Mouse (Mus musculus) adrenal gland, adult 18-20 months (tissue): ENCODE results near the gene Kifc3. TPM values are rescaled to one million over a fixed set of nuclear protein-coding genes. Genes with fewer than 3 reads are reported as not detected.
"Not testable (repeated sequence)": the region's sequence is repeated elsewhere in the genome, so short reads cannot be mapped to it uniquely, and the experiment has no call there.

Experiments used
- DNase-seq, 2 experiments: peaks; one replicate each; pipeline ENCODE4 v3.0.0; 2021 to 2022; ENCODE audit warnings: low spot score in 2 of 2
- long read RNA-seq, 2 experiments: library from polyadenylated mRNA; stranded (forward); transcript quantifications; one replicate each; pipeline ENCODE4 v2.0.0; 2021
- total RNA-seq, 2 experiments: library from RNA; stranded (reverse); gene quantifications; 1 replicate in 1 of 2; 2 replicates in 1 of 2; pipeline ENCODE4 v1.2.3; 2021

The Kifc3 gene
- total RNA-seq, result 100 to 1,000 TPM; 133 to 161 TPM
- long read RNA-seq, experiment 1, transcript Kifc3-201 (20 exons, 3,277 nt), result major isoform, 48 of 225 reads
- long read RNA-seq, experiment 1, partial matches to known transcripts, result 16 of 225 reads
- long read RNA-seq, experiment 1, other reads (novel, unspliced or antisense), result 161 of 225 reads
- long read RNA-seq, experiment 2, transcript Kifc3-201 (20 exons, 3,277 nt), result major isoform, 90 of 519 reads
- long read RNA-seq, experiment 2, partial matches to known transcripts, result 57 of 519 reads
- long read RNA-seq, experiment 2, other reads (novel, unspliced or antisense), result 369 of 519 reads

GRCm38 (mm10) chr8:95202649-95203275 lies at the start of gene Kifc3:
Gene Kifc3, minus strand, starts transcription at chr8:95202812.
- DNase-seq, result peak; percentile 43 to 54

GRCm38 (mm10) chr8:95252056-95252455 lies 49.4 kb upstream of the Kifc3 start:
- DNase-seq, result no peak

GRCm38 (mm10) chr8:95249847-95250246 lies 47.2 kb upstream of the Kifc3 start:
- no peak for DNase-seq

GRCm38 (mm10) chr8:95247277-95247676 lies 44.7 kb upstream of the Kifc3 start:
- no peak for DNase-seq

GRCm38 (mm10) chr8:95245180-95245579 lies 42.6 kb upstream of the Kifc3 start:
- no peak for DNase-seq

- no peak for DNase-seq
Observed at GRCm38 (mm10) chr8:95243853-95244252, 41.2 kb upstream of the Kifc3 start.

- peak in 1 of 2 experiments; percentile 52 for DNase-seq
Observed at GRCm38 (mm10) chr8:95242826-95243571, 40.4 kb upstream of the Kifc3 start.

- no peak for DNase-seq
Observed at GRCm38 (mm10) chr8:95242099-95242825, 39.6 kb upstream of the Kifc3 start.

GRCm38 (mm10) chr8:95235683-95236082 lies 33.1 kb upstream of the Kifc3 start:
- peak; percentile 82 to 85 for DNase-seq

GRCm38 (mm10) chr8:95230086-95230485 lies 27.5 kb upstream of the Kifc3 start:
- DNase-seq, result not testable (repeated sequence)

GRCm38 (mm10) chr8:95227151-95227468 lies 24.5 kb upstream of the Kifc3 start:
- DNase-seq, result no peak

GRCm38 (mm10) chr8:95226251-95227150 lies 23.9 kb upstream of the Kifc3 start:
- no peak for DNase-seq

GRCm38 (mm10) chr8:95223969-95224368 lies 21.4 kb upstream of the Kifc3 start:
- no peak for DNase-seq

GRCm38 (mm10) chr8:95221045-95221444 lies 18.4 kb upstream of the Kifc3 start:
- DNase-seq, result no peak

GRCm38 (mm10) chr8:95220571-95220998 lies 18.0 kb upstream of the Kifc3 start:
- no peak for DNase-seq

GRCm38 (mm10) chr8:95219623-95220022 lies 17.0 kb upstream of the Kifc3 start:
- DNase-seq, result no peak

- no peak for DNase-seq
Observed at GRCm38 (mm10) chr8:95215709-95216360, 13.2 kb upstream of the Kifc3 start.

- peak in 1 of 2 experiments; percentile 35 for DNase-seq
Observed at GRCm38 (mm10) chr8:95209924-95210323, 7.3 kb upstream of the Kifc3 start.

- DNase-seq, result no peak
Observed at GRCm38 (mm10) chr8:95205946-95206345, 3.3 kb upstream of the Kifc3 start.

- peak; percentile 75 to 79 for DNase-seq
Observed at GRCm38 (mm10) chr8:95204039-95204380, 1.4 kb upstream of the Kifc3 start.
